Mouse (Mus musculus) embryonic fibroblast, embryonic 13.5 days (primary cell): ENCODE results near the gene H2-DMb2. TPM values are rescaled to one million over a fixed set of nuclear protein-coding genes. Genes with fewer than 3 reads are reported as not detected.

Experiments used
- H3K27ac ChIP-seq: 2 replicates; pipeline ENCODE4 v1.5.1; 2012; ENCODE audit warnings: low read length, control low read depth, inconsistent platforms; ENCODE audit not compliant: insufficient read depth
- H3K4me1 ChIP-seq: 2 replicates; pipeline ENCODE4 v1.6.1; 2011; ENCODE audit warnings: low read length; ENCODE audit not compliant: control insufficient read depth, insufficient read depth
- H3K4me3 ChIP-seq: 2 replicates; pipeline ENCODE4 v1.5.1; 2011; ENCODE audit warnings: mild to moderate bottlenecking, control low read depth, low read length; ENCODE audit not compliant: insufficient read depth
- CTCF ChIP-seq: IDR thresholded peaks from 2 replicates; pipeline ENCODE4 v1.5.1; 2011; ENCODE audit warnings: mild to moderate bottlenecking, control low read depth, low read length, moderate library complexity, borderline replicate concordance; ENCODE audit not compliant: insufficient read depth
- POLR2A ChIP-seq: IDR thresholded peaks from 2 replicates; pipeline ENCODE4 v1.6.1; 2011; ENCODE audit warnings: low read depth, mild to moderate bottlenecking, control low read depth, low read length, moderate library complexity
- polyA plus RNA-seq: library from polyadenylated mRNA; stranded (reverse); fragments of >200 nt; gene quantifications from 2 replicates; pipeline ENCODE4 v1.2.4, GENCODE M21; 2011; ENCODE audit warnings: low read depth; ENCODE audit not compliant: missing spikeins, insufficient read length

Gene H2-DMb2
- polyA plus RNA-seq, 1 experiment = not detected

GRCm38 (mm10) chr17:34104804-34105203 lies 38.3 kb upstream of the H2-DMb2 start:
- Histone ChIP-seq H3K27ac (no peak overlapping the region), H3K4me1 (no peaks in the 10 kb centered on the region), H3K4me3 (no peak overlapping the region)
- no peak for TF ChIP-seq CTCF
- TF ChIP-seq POLR2A = no peak

- no peak overlapping the region for H3K4me3 ChIP-seq
- TF ChIP-seq POLR2A (no peak), CTCF (no peak)
Measured at GRCm38 (mm10) chr17:34106555-34106954, 36.6 kb upstream of the H2-DMb2 start.

GRCm38 (mm10) chr17:34107109-34107867 lies 35.8 kb upstream of the H2-DMb2 start:
- no peaks in the 10 kb centered on the region for H3K4me1 ChIP-seq
- H3K4me3 ChIP-seq = no peak overlapping the region
- H3K27ac ChIP-seq = no peak overlapping the region
- TF ChIP-seq POLR2A (0 out of 2 replicates have a peak, but pooled peaks have one; percentile 42), CTCF (no peak)

More at GRCm38 (mm10) chr17:34106555-34106954, 36.6 kb upstream of the H2-DMb2 start:
- Histone ChIP-seq H3K4me1 (no peaks in the 10 kb centered on the region), H3K27ac (no peak overlapping the region)

GRCm38 (mm10) chr17:34108460-34108859 lies 34.6 kb upstream of the H2-DMb2 start:
- TF ChIP-seq POLR2A (no peak), CTCF (no peak)
- H3K27ac ChIP-seq = no peak overlapping the region
- H3K4me1 ChIP-seq = no peaks in the 10 kb centered on the region
- no peak overlapping the region for H3K4me3 ChIP-seq

GRCm38 (mm10) chr17:34109038-34109805 lies 33.9 kb upstream of the H2-DMb2 start:
- no peak overlapping the region for H3K27ac ChIP-seq
- TF ChIP-seq POLR2A = peak; percentile 1; the same call in 1 of the 2 replicates
- no peak for TF ChIP-seq CTCF

GRCm38 (mm10) chr17:34109806-34110195 lies 33.3 kb upstream of the H2-DMb2 start:
- Histone ChIP-seq H3K4me3 (no peak overlapping the region), H3K4me1 (0 out of 2 replicates have a peak, but pooled peaks cover 2% of the 10 kb centered on the region), H3K27ac (no peak overlapping the region)
- TF ChIP-seq POLR2A = no peak
- no peak for TF ChIP-seq CTCF

More at GRCm38 (mm10) chr17:34109038-34109805, 33.9 kb upstream of the H2-DMb2 start:
- H3K4me1 ChIP-seq = no peaks in the 10 kb centered on the region
- no peak overlapping the region for H3K4me3 ChIP-seq

GRCm38 (mm10) chr17:34110309-34110708 lies 32.8 kb upstream of the H2-DMb2 start:
- Histone ChIP-seq H3K4me1 (peaks cover 6% of the 10 kb centered on the region; the same call in 1 of the 2 replicates), H3K4me3 (no peak overlapping the region), H3K27ac (peak overlapping the region; percentile 16; the same call in 1 of the 2 replicates)
- TF ChIP-seq POLR2A = no peak
- TF ChIP-seq CTCF = no peak

GRCm38 (mm10) chr17:34114114-34114513 lies 29.0 kb upstream of the H2-DMb2 start:
- H3K4me1 ChIP-seq = peaks cover 11% of the 10 kb centered on the region; the same call in 1 of the 2 replicates
- H3K4me3 ChIP-seq = no peak overlapping the region
- no peak overlapping the region for H3K27ac ChIP-seq
- TF ChIP-seq POLR2A (no peak), CTCF (no peak)

GRCm38 (mm10) chr17:34116736-34117370 lies 26.3 kb upstream of the H2-DMb2 start:
- Histone ChIP-seq H3K27ac (no peak overlapping the region), H3K4me3 (peak overlapping the region; percentile 84), H3K4me1 (peaks cover 11% of the 10 kb centered on the region; the same call in 1 of the 2 replicates)
- TF ChIP-seq POLR2A (no peak), CTCF (no peak)
